Mouse (Mus musculus): ENCODE data around the gene Tcaf2.

DNA sequence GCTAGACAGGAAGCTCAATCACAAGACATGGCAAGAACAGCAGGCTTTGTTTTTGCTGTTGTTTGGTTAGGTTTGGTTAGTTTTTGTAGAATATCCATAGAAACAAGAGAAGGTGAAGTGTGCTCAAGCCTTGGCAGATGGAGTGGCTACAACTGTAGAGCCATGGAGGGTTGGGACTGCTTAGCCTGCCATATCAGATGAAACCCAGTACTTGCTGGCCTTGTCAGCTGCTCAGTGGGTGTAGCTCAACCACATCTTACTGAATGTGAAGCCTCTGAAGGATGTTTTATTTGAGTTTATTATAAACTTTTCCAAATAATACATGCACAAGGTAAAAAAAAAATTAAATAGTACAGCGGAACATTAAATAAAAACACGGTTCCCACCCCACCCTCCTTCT lies 22.7 kb upstream of the Tcaf2 start:
- TF ChIP-seq POLR2A (IDR thresholded peaks at IDR 0.05; ENCODE audit: borderline replicate concordance, extremely low read depth, insufficient read depth, insufficient read length, poor library complexity, severe bottlenecking) = no peak
- TF ChIP-seq CTCF (IDR thresholded peaks at IDR 0.05; ENCODE audit: borderline replicate concordance, extremely low read depth, insufficient read depth, insufficient read length) = no peak
